Mouse (Mus musculus) embryo, embryonic 10 days (tissue): ENCODE measurements around the gene Hinfp.
"Not testable (repeated sequence)": the region's sequence is repeated elsewhere in the genome, so short reads cannot be mapped to it uniquely, and the experiment has no call there.

Experiments
- DNase-seq: peaks from one replicate; pipeline ENCODE4 v3.0.0-alpha.2; 2015; ENCODE audit warnings: low spot score

The Hinfp gene

DNA sequence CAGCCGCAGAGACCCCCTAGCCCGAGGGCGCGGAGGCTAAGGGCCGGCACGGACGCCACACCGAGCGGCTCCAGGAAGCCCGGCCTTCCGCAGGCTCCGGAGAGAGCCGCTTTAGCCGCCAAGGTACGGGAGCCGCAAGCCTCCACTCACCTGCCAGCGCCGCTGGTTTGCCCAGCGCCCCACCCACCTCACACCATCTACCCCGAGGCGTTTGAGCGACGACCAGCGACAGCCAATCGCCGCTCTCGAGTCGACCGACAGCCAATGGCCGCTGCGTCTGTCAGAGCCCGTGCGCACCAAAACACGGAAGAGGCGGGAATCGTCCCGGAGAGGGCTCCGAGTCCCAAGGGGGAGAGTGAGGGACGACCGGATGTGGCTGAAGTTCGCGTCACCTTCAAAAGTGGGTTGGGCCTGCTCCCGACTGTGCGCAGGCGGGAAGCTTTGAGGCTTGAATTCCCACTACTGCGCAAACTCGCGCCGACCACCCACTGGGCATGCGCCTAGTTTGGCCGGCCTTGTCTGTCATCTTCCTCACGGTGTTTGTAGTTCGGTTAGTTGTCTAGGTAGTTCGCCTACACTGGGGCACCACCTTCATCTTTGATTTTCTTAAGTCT, at the start of gene Hinfp:
TSS of gene Hinfp (minus strand) at position 206 of the 614 bp plus-strand sequence.
- DNase-seq: peak; percentile 100

GRCm38 (mm10) chr9:44353142-44353541, 47.7 kb upstream of the Hinfp start:
- no peak for DNase-seq

DNA sequence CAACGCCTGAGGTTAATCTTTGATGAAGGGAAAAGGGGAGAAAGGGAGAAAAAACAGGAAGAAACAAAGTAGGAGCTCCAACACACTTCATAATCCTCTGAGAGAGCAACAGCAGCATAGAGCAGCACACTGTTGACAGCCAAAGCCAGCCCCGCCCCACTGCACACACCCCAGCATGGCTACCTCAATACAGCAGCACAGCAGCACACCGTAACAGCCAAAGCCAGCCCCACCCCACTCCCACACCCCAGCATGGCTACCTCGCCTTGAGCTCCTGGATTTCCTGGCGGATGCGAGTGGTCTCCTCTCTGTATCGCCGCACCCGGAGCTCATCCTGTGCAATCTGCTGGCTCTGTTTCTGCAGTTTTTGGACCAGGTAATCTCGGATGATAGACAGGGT, 46.9 kb upstream of the Hinfp start:
- DNase-seq: no peak

DNA sequence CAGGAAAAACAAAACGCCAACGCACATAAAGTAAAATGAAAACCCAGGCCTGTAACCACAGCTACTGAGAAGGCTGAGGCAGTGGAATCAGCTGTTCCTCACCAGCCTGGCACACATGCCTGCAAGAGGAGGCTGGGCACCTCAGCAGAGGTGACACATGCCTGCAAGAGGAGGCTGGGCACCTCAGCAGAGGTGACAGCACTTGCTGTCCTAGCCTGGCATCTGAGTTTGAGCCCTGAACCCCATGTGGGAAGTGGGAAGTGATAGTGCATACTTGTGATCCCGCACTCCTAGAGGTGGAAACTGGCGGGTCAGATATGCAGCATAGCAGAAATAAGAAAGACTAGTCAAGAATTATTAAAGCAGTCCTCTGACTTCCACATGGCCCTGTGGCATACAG, 45.9 kb upstream of the Hinfp start:
- no peak for DNase-seq

DNA sequence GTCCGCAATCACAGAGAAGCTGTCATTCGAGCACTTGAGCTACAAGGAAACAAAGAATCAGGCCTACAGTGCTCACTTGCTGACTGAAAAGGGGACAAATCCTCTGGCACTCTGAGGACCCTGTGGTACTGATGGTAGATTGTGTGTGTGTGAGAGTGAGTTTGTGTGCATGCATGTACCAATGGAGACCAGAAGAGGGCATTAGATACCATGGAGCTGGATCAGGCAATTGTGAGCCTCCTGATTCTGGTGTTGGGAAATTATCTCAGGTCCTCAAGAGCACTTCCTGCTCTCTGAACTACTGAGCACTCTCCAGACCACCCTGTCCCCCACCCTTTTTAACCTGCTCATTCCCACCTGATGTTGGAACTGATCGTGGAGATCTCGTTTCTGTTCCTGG, 43.1 kb upstream of the Hinfp start:
- DNase-seq: no peak

DNA sequence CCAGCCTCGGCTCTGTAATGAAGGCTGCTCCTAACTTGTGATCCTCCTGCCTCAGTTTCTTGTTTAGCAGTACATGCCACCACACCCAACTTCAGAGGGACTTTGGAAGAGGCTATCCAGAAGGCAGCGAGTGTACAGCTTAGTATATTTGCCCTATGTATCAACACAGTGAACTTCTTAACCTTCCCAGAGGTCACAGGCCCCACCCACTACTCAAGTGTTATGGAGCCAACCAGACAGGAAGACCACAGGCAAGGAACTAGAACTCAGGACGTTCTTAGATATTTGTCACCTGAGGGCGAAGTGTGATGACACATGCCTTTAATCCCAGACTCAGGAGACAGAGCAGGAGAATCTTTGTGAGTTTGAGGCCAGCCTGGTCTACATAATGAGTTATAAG, 42.1 kb upstream of the Hinfp start:
- DNase-seq: no peak

DNA sequence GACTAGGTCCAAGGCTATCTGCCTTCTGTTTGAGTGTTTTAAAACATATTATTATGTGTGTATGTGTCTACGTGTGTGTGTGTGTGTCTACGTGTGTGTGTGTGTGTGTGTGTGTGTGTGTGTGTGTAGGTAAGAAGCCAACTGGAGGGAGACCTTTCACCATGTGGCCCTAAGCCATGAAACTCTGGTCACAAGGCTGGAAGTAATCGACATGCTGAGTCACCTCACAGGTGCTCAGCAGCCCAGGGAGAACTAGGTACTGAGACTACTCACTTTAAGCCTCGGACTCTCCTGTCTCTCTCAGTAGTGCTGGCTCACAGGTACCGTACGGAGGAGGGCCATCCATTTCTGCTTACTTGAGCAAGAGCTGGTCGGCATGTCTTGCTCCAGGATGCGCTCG, 41.7 kb upstream of the Hinfp start:
- no peak for DNase-seq

- no peak for DNase-seq
These were observed 40.3 kb upstream of the Hinfp start for GRCm38 (mm10) chr9:44345570-44346433.

DNA sequence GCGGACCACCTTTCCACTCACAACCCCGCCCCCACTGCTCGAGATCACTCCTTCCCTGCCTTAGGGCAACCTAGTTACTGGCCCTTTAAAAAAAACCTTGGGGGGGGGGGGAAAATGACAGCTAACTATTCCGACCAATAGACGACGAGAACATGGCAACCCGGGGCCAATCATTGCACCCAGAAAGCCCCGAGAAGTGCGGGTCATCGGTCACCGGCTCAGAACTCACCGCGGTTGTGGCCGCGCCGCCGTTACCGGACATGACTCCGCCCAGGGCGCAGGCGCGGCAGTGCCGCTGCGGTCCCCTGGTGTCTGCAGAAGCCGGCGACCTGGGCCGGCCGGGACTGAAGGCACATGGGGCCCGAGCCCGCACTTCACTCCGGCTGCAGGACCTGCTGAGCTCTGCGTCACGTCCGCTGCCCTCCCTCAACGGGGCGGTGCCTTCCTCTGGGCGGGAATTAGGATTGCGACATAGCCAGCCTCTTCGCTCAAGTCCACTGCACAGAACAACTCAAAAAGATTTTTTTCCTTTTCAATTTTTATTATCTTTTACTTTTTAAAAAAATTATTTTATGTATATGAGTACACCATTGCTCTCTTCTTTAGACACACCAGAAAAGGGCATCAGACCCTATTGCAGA, 38.4 kb upstream of the Hinfp start, which contains the start of gene Hmbs:
TSS of gene Hmbs (minus strand) at position 448 of the 641 bp plus-strand sequence.
- DNase-seq: peak; percentile 96

GRCm38 (mm10) chr9:44343290-44343689, 37.8 kb upstream of the Hinfp start:
- DNase-seq: peak; percentile 17

DNA sequence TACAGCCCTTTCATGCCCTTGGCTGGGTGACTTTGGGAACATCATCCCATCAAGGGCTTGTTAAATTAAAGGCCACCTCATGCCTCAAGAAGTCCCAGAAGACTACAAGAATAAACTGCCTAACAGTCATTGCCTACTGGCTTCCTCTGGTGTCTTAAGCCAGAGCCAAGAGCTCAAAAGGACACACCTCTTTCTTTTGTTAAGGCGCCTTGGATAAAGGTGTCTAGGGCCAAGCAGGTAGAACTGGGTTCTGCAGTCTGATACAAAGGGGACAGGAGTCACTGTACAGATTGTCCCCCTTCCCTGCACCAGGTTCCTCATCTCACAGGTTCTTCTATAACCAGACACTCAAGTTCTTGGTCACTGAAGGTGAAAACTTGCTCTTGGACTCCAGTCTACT, 37.1 kb upstream of the Hinfp start:
- no peak for DNase-seq

DNA sequence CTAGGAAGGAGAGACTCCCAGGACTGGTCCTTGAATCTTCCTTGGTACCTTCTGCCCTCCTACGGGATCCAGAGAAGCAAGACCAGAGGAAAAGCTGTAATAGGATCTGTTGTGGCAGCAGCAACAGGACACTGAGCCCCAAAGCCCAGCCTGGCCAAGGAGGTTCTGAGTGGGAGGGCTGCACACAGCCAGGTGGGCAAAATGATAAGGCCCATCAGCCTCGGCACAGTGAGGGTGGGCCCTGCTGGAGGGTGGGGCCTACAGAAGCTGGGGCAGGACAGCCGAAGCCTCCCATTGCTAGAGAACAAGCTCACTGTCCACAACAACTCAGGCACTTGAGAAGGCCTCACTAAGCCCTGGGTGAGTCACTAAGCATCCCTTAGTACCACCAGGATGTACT, 36.7 kb upstream of the Hinfp start:
- DNase-seq: no peak

GRCm38 (mm10) chr9:44341487-44341886, 36.0 kb upstream of the Hinfp start:
- no peak for DNase-seq

- DNase-seq: no peak
These were observed 33.1 kb upstream of the Hinfp start for GRCm38 (mm10) chr9:44338574-44338973.

GRCm38 (mm10) chr9:44337436-44338169, 32.1 kb upstream of the Hinfp start:
- peak; percentile 19 for DNase-seq

- DNase-seq: peak; percentile 24
These were observed 31.5 kb upstream of the Hinfp start for GRCm38 (mm10) chr9:44336964-44337363.

- DNase-seq: not testable (repeated sequence)
These were observed 31.0 kb upstream of the Hinfp start for GRCm38 (mm10) chr9:44336513-44336912.

DNA sequence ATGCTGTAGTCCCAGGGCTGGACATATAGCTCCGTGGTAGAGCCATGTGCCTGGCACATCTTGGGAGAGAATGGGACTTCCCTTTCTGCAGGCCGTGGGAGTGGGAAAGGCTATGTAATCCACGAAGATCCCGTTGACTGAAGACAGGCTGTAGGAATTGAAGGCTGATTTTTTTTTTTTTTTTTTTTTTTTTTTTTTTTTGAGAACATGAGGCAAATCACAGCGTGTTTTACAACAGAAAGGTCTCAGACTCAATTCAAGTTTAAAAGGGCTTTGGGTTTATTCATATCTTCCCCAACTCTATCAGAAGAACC, 30.6 kb upstream of the Hinfp start:
- peak; percentile 20 for DNase-seq

DNA sequence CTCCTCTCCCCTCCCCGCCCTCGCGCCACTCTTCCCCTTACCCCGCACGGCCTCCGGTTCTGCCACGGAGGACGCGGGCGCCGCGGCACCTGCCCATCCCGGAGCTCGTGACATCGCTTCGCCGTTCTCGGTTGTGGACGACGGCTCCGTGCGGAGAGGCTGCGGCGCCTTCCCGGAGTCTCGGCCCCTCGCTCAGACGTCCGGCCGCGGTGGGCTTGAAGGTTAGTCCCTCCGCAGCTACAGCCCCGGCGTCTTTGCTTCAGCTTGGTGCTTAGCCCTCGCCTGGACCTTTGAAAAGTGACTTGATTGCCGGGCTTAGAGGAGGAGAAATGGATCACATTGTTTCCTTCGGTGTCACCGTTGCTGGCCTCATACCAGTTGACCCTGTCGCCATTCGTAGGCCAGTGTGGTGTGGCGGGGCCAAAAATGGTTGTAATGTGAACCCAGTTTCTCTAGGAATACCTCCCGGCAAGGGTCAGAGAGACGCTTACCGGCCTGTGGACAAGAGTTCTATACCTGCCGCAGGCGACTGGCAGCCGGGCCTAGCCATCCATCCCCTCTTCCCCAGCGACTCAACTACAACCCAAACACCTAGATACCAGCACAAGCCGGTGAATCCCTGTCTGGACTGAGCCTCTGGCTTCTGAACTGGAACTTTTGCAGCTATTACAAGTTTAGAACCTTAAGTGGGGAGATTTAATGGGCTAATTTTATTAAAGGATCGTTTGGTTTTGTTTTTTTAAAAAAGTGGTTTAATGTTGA, 30.0 kb upstream of the Hinfp start:
- DNase-seq: peak; percentile 62

GRCm38 (mm10) chr9:44334396-44335330, 29.2 kb upstream of the Hinfp start, which contains the start of gene H2afx:
Gene H2afx (plus strand): TSS chr9:44334694.
- peak; percentile 98 for DNase-seq
